Mouse (Mus musculus) MN1 (cell line): ENCODE measurements around the gene Tmem163.

ENCODE experiments used
- DNase-seq: peaks from one replicate; pipeline ENCODE4 v3.0.0-alpha.2; 2016; ENCODE audit warnings: low spot score

Gene Tmem163

DNA sequence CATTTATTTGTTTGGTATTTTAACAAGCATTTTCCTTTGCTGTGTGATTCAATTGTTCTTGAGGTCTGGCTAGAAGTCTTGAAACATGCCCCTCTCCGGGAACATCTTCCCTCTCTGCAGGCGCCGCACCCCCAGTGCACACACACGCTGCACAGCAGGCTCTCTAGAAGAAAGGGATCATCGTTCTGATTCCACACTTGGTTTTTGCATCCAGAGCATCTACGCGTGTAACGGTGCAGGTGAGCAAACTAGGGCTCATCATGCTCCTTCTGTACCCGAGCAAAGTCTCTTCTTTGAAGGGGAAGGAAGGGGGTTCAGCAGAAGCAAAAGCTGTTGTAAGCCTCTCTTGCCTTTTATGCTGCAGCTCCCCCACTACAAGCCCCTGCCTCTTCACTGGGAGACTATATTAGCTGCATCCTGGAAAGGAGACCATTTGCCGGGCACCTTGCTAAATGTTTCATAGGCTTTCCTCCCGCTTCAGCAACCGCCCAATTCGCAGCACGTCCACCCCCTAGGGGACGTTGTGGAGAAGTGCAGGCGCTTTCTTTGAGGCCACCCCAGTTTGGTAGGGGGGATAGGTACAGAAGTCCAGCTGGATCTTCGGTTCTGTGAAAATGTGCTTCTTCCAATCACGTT lies at the start of gene Tmem163:
Gene Tmem163 (minus strand): TSS at position 51 of the 636 bp plus-strand sequence.
- DNase-seq = no peak

DNA sequence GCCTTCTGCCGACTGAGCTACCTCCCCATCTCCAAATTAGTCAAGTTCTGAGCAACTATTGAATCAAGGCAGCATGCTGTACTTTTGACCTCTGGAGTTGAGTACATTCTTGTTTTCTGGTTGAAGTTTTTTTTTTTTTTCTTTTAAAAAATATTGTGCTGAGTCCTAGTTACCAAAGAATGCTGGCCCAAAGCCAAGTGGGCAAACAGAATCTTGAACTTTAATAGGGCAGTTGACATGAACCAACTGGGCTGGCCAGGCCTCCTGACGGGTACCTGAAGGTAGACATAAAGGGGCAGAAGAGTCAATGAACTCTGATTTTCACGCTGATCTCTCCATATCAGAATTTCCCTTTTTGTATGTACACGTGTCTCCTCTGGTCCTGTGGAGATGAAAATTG lies 49.7 kb upstream of the Tmem163 start, which contains the start of gene Acmsd:
Gene Acmsd (plus strand): TSS at position 318 of the 400 bp plus-strand sequence.
- no peak for DNase-seq

DNA sequence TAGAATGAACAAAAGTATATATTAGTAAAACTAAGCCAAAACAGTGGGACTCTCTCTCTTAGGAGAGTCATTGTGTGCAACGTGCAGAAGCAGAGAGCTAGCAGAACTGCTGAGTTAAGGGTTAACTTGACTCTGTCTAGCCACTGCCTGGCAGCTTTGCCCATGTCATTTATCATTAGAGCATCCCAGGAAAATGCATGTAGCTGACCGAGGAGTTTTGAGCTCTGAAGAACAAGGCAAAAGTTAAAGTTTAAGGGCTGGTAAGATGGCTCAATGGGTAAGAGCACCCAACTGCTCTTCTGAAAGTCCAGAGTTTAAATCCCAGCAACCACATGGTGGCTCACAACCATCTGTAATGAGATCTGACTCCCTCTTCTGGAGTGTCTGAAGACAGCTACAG lies 44.2 kb upstream of the Tmem163 start:
- no peak for DNase-seq

DNA sequence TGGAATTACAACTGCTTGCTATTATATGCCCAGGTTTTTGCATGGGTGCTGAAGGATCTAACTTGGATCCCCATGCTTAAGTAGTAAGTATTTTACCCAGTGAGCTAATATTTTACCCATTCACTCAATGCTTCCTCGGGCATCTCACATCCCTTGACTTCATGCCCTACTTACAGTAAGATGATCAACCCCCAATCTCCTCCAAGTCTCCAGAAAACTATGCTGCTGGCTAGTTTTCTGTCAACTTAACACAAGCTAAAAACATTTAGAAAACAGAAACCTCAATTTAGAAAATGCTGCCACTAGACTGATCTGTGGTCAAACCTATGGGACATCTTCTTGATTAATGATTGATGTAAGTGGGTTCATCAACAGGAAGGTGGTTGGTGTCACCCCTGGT lies 38.9 kb upstream of the Tmem163 start:
- DNase-seq = no peak

DNA sequence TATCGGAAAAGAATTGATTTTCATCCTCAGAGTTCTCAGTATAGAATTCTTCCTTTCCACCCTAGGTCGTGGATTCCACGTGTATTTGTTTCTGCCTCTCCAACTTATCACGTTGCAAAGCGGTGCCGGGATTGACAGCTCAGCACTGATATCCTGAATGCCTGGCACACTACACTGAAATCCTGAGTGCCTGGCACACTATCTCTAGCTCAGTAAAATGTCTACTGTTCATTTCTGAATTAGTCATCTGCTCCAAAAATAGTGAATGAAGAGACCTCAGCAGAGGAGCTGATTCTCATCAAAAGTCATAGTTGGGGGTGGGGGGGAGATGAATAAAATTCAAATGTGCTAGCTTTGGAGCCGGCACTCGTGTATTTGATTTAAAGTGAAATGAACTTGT lies 37.1 kb upstream of the Tmem163 start:
- DNase-seq = no peak

DNA sequence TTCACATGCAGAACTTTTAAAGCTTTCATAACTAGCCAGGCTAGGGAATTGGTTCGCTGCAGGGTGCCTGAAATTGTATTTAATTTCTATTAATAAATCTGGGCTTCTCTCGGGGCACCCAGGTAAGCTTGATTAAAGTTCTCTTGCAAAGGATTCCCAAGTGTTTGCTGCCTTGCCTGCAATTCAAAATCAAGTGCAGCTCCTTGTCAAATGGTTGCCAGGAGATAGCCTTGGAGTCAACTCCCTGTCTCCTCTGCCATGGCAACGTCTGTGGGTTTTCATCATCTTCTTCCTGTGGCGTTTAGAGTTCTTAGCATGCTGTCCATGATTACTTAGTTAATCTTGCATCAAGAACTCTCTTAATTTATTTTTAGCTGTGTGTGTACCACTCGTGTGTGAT lies 26.9 kb upstream of the Tmem163 start:
- no peak for DNase-seq

DNA sequence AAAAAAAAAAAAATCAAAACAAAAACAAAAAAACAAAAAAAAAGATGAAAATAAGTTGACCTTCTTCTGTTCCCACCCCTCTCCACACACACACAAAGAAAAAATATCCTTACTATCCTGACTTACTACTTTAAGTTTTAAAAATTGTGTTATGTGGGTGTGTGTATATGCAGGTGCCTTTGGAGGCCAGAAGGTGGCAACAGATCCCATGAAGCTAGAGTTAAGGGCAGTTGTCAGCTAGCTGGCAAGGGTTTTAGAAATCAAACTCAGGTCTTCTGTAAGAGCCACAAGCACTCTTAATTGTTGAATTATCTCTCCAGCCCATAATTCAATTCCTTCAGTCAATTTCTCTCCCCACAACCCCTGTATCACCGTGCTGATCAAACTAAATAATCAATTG lies 22.8 kb upstream of the Tmem163 start:
- no peak for DNase-seq

DNA sequence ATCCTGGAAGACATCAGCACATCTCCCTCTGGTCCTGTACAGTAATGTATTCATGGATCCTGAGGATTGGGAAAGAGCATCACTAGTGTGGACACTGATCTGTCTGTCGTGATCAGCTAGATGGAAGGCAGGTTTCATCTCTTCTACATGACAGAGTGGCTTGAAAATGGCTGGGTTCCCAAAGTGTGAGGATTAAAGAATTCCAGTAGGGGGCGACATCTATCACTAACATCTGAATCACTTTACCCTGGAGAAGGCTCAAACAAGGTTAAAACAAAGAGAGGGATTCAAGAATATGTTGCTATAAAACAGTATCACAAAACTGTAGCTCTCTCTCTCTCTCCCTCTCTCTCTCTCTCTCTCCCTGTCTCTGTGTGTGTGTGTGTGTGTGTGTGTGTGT lies 17.2 kb upstream of the Tmem163 start:
- no peak for DNase-seq

DNA sequence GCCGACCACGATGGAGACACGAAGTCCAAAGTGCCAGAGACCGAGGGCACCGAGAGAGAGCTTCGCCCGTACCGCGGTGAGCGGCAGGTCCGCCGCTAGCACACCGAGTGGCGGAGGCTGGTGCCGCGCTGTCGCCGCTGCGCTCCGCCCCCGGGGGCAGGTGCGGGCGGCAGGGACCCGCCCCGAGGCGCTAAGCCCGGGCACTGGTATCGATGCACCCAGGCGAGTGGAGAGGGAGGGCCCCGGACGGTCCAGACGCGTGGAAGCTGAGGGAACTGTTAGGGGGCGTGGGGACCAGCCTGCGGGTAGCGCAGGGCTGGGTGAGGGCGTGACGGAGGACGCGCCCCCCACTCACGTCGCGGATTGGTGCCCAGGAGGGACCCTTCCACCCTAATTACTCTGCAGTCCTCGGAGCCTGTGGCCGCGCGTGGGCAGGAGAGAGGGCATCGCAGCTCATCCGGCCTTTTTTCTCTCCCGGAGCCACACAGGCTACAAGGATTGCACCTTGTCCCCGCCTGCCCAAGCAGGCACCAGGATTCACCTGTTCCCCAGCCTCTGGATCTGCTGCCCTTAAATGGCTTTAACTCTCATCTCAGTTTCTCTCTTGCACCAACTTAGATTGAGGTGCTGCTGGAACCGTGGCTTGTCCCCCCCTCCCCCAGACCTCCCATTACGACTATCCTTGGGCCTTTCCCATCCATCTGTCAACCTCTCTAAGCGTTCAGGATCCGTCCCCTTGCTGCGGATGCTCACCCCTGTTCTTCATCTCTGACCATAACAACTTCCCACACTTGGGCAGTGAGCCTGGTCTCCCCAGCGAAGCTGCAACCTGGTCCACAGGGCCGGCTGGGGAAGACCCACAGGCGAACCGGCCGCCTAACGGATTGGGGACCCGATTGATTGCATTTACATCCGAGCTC lies 1.4 kb downstream of the Tmem163 start:
- DNase-seq = no peak

DNA sequence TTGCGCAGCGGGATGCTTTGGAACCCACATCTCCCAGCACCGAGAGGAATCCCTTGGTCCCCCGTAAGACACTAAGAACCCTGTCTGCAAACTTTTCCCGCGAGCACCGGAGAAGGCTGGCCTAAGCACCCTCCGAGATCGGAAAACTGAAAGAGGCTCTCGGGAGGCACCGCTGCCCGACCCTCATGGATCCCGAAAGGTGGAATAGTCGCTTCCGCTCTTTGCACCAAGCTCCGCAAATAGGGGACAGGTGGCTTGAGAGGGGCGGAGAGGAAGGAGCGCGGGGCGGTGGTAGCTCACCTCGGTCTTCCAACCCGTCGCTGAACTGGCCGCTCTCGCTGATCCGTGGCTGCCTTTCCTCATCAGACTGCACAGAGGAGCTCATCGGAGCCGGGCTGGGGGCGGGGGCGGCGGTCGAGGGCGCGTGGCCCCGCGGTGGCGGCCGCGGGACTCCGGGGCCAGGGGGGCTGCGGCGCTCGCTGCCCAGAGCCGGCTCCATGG lies 2.2 kb downstream of the Tmem163 start:
- DNase-seq = no peak

DNA sequence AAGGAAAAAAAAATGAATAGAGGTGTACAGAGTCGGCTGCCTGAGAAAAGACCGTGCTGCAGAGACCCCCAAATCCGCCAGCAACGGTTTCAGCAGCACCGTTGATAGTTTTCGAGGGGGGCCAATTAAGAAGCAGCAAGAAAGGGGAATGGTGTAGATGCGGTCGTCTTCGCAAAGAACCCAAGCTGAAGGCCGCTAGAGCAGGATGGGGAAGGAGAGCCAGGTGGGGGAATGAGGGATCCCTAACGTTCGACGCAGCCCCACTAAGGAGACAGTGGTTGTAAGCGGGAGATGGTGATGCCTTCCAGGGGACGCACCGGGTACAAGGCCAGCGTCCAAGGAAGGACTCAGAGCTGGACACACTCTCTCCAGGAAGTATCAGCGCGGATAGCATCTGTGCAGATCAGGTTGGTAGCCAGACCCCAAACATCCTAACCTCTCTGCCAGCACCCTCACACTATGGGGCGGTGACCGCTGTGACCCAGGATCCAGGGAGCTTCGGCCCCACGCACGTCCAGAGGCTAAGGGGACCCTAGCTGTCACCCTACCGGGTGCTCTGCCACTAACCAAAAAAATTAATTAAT lies 2.7 kb downstream of the Tmem163 start:
- DNase-seq = no peak

DNA sequence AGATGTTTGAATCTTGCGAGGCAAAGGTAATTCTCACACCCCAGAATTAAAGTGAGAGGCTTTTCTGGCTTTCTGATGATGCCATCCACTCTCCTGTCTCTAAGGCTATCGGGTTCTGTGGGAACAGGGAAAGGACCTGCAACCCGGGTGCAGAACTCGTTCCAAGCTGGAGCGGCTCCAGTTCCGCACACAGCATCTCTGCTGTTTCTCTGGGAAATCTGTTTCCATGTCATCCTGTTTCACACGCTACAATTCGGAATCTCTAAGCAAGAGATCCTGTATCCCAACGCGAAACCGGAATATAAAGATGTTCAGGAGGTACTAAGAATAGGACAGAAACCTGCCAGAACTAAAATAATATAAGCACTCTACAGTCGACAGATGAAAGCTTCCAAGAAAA lies 3.2 kb downstream of the Tmem163 start:
- DNase-seq = no peak

DNA sequence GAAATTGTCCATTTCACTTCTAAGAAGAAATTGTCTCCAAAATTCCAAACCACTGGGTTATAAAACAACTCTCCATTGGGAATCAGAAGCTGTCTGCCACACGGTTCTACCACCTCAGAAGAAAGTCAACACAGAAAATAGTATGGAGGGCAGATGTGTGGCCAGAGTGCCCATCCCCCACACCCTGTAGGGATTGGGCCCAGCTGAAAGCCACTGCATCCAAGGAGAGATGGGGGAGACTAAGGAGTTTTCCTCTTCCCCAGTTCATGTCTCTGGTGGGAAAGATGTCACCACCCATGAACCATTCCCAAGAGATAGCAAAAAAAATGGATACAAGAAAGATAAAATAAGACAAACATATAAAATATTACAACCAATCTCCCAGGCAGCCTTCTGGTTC lies 4.1 kb downstream of the Tmem163 start:
- DNase-seq = no peak

DNA sequence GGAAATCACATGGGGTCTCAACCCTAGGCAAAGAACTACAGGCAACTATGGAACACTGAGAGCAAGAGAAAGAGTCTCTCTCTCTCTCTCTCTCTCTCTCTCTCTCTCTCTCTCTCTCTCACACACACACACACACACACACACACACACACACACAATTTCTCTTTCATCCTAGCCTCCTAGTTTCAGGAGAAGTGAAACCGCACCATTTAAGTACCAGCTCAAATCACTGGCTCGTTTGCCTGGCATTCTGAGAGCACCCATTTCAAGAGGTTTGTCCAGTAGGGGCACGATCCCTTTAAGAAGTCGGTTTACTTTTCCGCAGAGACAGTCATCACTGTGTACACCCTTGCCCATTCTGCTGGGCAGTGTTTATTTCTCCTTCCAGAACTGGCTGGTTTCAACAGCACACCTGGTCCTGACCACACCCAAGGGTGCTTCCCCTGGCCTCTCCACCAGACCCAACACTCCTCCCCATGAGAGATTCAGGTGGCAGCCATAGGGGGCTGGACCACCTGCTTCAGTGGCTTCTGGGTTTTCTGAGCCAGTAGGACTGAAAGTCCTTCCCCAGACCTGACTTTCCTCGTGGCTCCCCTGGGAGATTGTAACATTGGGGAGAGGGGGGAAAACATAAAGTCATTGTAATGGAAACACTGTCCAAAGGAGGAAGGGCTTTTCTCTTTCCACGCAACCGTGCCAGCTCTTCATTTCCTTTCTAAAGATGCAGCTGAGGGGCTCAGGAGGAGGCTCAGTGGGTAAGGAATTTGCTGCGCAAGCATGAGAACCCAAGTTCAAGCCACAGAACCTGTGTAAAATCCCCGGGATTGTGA lies 5.9 kb downstream of the Tmem163 start:
- DNase-seq = no peak

DNA sequence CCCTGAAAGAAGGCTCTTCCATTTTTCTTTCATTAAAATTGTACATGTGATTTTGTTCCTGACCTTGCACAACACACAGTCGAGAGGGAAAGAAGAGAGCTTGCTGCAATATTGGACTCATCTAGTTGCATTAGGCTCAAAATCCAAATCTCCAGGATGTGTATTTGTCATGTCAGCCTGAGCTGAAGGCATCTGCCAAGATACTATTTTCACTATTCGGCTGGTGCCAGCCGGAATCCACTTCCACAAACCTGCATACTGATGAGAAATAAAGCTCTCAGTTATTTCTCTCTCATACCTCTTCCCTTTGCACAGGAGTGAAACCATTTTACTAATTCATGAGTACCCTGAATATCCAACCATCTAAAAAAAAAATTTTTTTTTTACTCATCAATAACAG lies 11.2 kb downstream of the Tmem163 start:
- no peak for DNase-seq

DNA sequence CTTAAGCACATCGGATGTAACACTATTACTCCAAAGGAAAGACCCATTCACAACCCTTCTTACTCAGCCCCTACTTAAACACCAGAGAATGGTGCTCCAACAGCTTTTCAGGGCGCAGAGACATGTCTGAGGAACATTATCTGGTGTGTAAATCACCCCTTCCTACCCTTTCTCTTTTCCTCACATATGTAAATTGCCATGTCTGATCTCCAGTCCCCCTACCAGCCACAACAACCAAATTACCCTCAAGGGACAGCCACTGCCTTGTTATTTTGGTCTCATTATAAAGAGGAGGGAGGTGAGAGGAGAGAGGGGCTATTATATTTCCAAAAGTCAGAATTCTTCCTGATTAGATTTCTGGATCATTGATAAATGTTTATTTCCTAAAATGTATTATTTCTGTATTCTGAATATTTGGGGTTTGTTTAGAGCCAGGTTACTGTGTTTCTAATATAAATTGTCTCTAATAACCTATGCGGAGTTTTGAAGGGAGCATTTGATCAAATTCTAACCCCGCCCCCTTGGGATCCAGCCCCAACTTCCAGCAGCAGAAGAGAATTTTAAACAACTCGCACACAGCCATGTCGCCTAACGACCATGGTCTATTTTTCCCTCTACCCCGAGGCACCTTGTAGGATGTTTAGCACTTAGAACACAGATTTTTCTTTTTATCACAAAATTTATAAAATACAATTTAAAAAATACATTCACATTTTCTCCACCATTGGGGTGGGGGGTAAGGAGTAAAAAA lies 12.1 kb downstream of the Tmem163 start:
- DNase-seq = no peak

DNA sequence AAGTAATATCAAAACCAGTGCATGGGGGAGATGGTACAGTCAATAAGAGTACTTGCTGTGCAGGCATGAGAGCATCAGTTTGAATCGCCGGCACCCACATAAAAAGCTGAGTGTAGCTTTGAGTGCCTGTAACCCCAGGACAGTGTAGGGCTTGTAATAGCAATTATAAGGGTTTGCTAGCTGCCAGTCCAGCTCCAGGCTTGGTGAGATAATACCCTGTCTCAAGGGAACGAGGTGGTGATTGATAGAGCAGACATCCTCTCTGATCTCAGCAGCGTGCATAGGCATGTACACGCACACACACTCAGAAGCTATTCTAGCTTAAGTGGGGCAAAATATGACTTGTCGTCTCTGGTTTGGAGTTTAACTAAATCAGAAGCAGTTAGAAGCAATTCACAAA lies 13.1 kb downstream of the Tmem163 start:
- DNase-seq = no peak

DNA sequence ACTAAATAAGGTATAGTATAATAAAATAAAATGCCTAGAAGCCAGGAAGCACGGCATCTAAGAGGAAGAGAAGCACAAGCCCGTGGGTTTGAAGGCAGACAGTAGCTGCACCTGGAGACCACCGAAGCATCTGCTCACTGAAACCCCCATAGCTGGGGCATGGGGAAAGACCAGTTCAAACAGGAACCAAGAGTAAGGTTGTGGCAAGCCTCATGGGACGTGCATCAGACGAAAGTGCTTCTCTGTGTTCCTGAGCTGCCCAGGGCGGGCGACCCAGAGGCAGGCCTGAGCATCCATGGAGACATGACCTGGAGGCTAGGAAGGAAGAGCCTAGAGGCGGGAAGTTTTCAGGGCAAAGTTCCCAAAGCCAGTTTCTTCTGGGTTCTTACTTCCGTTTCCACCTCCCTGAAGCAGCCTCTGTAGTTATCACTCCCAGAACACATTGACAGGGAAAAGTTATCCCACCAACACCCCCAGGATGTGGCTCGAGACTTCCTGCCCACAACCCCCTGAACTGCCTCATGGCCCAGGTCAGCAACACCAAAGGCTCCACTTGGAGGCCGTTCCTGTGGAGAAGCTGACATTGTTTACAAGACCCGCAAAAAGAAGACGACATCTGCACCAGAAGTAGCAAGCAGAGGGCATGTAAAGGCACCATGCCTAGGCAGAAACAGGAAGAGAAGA lies 16.8 kb downstream of the Tmem163 start:
- no peak for DNase-seq

DNA sequence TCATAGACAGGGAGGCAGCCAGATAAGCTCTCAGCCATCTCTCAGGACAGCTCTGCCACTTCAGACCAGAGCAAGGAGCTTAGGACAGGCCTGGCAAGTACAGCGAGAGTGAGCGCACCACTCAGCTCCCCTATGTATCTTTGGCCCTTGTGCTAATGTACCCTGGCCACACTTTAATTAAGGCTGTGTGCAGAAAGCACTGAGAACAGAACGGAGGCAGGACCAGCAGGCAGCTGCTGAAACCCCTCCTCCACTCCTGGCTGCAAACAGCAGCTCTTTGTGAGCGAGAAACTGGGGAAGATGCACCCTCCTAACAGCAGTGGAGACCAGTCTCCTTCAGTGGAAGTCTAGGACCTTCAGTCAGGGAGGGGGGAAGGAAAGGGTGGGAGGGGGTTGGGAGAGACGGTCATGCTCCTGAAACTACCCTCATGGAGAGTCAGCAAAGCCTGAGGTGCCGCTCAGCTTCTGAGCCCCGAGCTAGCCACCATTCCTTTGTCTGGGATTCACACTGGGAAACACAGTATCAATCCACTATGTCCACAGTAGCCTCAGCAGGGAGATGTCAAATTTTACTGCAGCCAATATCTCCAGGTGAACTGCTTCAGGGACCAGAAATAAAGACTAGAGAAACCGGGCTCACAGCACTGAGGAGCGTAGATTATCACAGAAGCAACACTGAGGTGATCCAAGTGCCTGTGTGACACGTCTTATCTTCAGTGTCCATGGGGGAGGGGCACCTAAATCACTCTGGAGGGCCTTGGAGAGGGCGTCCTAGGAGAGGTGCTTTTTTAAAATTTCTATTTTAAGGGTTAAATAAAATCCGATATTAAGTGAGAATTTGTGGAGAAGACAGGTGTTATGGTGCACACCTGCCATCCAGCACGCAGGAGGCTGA lies 18.0 kb downstream of the Tmem163 start:
- DNase-seq = no peak

DNA sequence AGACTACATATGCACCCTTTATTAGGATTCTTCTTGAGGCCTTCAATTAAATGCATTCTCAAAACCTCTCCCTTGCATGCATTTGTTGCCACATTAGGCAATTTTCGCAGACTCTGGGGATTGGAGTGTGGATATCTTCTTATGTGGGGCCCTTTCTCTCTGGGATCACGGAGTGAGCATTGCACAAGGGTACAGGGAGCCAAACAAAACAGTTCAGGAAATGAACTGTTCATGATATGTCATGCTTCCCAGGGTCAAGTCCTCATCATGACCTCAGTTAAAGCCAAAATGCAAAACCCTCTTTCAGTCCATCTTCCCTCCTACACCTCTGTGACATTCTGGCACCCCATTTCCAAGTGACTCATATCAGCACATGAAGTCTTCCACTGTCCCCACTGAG lies 27.8 kb downstream of the Tmem163 start:
- no peak for DNase-seq
